Mouse (Mus musculus): Measurements from ENCODE around the gene Mrpl47. TPM values are rescaled to one million over a fixed set of nuclear protein-coding genes. Genes with fewer than 3 reads are reported as not detected.
"Not testable (repeated sequence)": the region's sequence is repeated elsewhere in the genome, so short reads cannot be mapped to it uniquely, and the experiment has no call there.

Mrpl47 gene
- total RNA-seq, 2 experiments from 2014 or later = 18.0 to 18.4 TPM

GRCm38 (mm10) chr3:32708368-32709231, 28.8 kb downstream of the Mrpl47 start:
- DNase-seq (ENCODE audit: low spot score in 2 of 2) = peak; percentile 95 to 97

GRCm38 (mm10) chr3:32708052-32708367, 29.4 kb downstream of the Mrpl47 start:
- no peak for DNase-seq (ENCODE audit: low spot score in 2 of 2)

GRCm38 (mm10) chr3:32705647-32706348, 31.6 kb downstream of the Mrpl47 start, which contains the start of gene Actl6a:
TSS of gene Actl6a (plus strand) at chr3:32706298.
- not testable (repeated sequence) for DNase-seq (ENCODE audit: low spot score in 2 of 2)

DNA sequence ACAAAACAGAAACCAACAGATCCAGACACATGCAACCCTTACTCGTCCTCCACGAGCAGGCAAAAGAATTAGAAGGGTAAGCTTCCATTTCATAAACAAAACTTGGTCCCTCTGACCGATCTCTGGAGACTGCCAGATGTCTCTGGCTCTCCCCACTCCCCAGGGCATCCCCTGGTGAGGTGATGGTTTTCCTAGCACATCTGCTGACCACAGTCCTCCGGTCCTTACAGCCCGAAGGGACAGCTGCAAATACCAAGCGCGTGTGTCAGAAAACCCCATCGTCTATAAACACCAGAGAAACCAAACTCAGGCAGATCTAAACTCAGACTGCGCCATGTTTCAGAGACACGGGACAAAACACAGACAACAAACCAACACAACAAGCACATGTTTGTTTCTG, 32.8 kb downstream of the Mrpl47 start:
- not testable (repeated sequence) for DNase-seq (ENCODE audit: low spot score in 2 of 2)

GRCm38 (mm10) chr3:32704021-32704420, 33.4 kb downstream of the Mrpl47 start:
- DNase-seq (ENCODE audit: low spot score in 2 of 2) = not testable (repeated sequence)

GRCm38 (mm10) chr3:32698228-32698863, 39.1 kb downstream of the Mrpl47 start:
- peak; percentile 88 to 99 for DNase-seq (ENCODE audit: low spot score in 2 of 2)

- no peak for DNase-seq (ENCODE audit: low spot score in 2 of 2)
These were observed 41.8 kb downstream of the Mrpl47 start for GRCm38 (mm10) chr3:32695583-32695980.

- DNase-seq (ENCODE audit: low spot score in 2 of 2) = no peak
These were observed 42.4 kb downstream of the Mrpl47 start for GRCm38 (mm10) chr3:32694737-32695582.

- DNase-seq (ENCODE audit: low spot score in 2 of 2) = no peak
These were observed 43.2 kb downstream of the Mrpl47 start for GRCm38 (mm10) chr3:32694211-32694610.

DNA sequence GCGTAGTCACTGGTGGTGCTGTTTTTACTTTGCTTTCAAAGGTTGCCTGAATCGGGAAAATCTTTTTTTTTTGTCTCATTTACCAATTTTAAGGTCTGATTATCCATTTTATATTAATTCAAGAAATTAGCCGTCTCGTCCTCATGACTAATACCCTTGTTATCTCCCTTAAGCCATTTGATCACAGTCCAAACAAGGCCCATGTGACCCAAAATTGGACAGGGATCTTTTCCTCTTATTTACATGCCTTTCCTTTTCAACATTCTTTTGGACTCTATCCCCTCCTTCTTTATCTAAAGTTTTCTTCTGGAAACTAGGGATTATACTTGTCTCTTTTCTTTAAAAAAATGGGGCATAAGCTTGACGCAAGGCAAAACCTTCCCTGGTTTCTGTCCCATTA, 45.6 kb downstream of the Mrpl47 start:
- DNase-seq (ENCODE audit: low spot score in 2 of 2) = no peak

DNA sequence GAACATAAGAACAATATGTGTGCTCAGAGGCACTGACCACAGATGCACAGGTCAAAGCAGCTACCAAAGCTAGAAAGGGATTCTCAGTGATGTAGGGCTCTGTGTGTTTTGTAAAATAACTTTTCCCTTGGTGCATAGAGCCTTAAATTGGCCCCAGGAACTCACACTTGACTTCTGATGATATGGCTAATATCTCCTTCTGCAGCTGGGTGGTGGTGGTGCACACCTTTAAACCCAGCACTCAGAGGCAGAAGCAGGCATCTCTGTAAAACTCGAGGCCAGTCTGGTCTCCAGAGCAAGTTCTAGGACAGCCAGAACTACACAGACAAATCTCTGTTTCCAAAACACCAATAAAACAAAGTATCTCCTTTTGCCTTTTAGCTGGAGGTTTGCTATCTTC, 46.5 kb downstream of the Mrpl47 start:
- no peak for DNase-seq (ENCODE audit: low spot score in 2 of 2)

DNA sequence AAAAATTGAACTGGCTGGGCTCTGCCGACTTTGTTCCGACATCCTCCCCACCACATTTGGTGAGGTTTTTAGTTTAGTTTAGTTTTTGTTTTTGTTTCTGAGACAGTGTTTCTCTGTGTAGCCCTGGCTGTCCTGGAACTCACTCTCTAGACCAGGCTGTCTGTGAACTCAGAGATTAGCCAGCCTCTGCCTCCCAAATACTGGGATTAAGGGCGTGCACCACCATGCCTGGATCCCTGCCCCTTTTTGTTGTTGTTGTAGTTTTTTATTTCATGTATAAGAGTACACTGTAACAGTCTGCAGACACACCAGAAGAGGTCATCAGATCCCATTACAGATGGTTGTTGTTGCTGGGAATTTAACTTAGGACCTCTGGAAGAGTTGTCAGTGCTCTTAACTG, 47.4 kb downstream of the Mrpl47 start:
- DNase-seq (ENCODE audit: low spot score in 2 of 2) = no peak

GRCm38 (mm10) chr3:32689567-32689999, 47.8 kb downstream of the Mrpl47 start:
- DNase-seq (ENCODE audit: low spot score in 2 of 2) = no peak

DNA sequence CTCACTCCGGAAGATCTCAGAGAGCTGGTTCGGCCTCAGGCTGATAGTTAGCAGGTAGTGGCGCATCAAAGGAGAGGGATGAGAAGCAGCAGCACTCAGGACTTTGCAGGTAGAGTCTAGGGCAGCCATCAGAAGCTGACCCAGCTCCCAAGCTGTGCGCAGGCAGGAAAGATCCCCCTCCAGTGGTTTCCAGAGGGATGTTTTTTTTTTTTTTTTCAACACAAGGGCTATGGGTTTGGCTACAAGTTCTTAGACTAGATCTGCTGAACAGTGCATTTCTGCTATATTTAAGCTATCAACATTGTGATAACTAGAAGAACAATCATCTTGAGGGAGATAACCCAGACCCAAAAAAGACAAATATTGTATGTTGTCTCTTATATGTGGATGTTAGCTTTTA, 50.2 kb downstream of the Mrpl47 start:
- no peak for DNase-seq (ENCODE audit: low spot score in 2 of 2)

- DNase-seq (ENCODE audit: low spot score in 2 of 2) = no peak
These were observed 50.9 kb downstream of the Mrpl47 start for GRCm38 (mm10) chr3:32686537-32686936.

DNA sequence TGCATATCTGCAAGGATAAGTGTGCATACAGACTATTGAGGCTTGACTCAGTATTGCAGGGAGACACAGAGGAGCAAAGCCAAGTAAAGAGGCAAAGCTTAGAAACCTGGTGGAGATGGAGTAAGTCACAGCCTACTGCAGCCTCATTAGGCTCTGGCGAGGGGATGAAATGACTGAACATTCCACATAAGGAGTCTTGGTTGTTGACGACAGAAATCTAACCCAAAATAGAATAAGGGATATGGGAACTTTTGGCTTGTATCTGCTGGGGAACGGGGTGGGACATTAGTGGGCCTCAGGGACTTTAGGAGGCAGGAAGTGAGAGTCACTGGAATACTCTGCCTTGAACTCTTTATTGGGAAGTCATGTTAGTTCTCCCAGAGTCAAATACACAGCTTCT, 52.8 kb downstream of the Mrpl47 start:
- no peak for DNase-seq (ENCODE audit: low spot score in 2 of 2)

DNA sequence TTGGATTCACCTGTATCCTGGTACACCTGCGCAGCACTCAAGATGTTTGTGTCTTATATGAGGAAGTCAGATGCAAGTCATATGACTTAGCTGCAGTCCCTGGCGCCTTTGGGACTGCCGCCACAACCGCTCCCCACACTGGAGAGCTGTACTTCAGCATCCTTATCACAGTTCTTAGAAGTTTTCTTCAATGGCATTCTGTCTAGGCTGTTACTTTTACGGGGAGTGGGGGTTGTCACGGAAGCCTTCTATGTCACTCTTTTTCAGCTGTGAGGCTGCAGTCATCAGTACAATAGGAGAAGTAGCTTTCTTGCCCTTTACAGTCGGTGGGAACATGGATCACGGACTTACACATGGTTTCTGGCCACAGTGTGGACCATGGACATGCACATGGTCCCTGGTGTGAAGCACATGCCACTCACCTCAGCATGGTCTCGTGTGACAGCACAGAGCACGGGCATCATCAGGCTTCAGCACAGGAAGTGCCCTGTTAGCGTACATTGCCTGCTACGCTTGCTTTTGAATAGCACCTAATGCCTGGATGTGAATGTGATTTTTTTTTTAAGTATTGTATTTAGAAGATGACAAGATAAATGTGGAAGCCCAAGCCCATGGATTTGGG, 54.4 kb downstream of the Mrpl47 start:
- no peak for DNase-seq (ENCODE audit: low spot score in 2 of 2)

DNA sequence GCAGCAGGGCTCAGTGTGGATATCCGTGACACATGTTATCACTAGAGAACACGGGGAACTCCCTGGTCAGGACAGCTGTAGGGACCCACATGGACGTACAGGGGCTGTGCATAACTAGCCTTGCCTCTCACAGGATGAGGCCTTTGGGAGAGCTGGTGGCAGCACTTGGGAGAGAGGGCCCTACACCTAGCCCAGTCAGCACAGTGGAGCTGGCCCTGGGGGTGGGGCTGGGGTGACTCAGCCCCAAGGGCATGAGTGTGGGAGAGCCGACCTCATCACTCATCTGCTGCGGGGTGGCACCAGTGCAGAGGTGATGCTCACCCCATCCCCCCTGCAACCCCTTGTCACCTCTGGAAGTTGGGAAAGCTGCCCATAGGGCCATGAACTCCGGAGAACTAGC, 61.0 kb downstream of the Mrpl47 start:
- DNase-seq (ENCODE audit: low spot score in 2 of 2) = no peak
